Mouse (Mus musculus) frontal cortex, adult (tissue): ENCODE measurements around the gene Lhfpl4.

Experiments
- ATAC-seq: cut with Nextera tagmentation; 2 replicates; pipeline ENCODE4 v1.9.2; 2017; ENCODE audit warnings: mild to moderate bottlenecking, moderate library complexity, mixed read lengths; ENCODE audit not compliant: low TSS enrichment

Lhfpl4 gene

DNA sequence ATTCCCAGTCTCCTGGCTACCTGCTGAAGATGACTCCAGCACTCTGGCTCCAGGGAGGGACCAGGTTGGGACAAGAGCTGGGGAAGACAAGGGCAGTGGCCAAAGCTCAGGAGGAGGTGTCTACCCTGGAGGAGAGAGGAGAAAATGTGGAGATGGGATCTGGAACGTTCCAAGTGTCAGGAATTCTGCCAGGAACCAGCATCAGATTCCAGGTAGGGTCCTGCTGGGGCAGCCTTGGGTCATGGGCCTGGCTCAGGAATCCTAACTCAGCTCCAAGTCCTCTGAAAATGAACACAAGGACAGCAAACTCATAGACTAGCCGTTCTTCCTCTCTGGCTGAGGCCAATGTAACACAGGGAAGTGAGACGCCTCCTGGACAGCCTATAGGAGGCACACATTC, 25.3 kb downstream of the Lhfpl4 start:
- ATAC-seq, result no peak

DNA sequence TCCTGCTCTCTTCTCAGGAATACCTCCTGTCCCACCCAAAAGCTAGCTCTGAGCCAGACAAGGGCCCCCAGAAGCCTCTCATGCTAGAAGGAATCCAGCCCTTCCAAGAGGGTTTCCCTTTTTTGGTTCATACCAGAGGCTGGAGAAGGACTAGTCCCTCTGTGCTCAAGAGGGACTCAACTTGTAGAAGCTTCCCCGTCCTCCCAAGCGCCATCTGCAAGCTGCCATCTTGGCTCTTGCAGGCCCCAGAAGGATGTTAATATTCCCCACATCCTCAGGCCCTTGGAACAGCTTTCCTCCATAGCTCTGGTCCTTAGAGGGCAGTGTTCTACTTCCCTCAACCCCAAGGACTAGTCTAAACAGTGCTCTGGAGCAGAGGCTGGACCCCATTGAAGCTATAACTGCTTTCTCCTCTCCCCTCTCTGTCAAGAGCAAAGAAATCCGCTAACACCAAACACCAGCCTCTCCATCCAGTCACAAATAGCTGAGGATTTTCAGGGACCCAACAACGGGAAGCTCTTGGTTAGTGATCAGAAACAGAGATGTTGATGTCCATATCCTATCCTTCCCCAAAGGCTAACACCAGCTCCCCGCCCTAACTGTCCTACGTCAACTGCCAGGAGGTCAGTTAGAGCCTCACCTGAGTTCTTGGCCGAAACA, 26.7 kb downstream of the Lhfpl4 start:
- ATAC-seq, result no peak

DNA sequence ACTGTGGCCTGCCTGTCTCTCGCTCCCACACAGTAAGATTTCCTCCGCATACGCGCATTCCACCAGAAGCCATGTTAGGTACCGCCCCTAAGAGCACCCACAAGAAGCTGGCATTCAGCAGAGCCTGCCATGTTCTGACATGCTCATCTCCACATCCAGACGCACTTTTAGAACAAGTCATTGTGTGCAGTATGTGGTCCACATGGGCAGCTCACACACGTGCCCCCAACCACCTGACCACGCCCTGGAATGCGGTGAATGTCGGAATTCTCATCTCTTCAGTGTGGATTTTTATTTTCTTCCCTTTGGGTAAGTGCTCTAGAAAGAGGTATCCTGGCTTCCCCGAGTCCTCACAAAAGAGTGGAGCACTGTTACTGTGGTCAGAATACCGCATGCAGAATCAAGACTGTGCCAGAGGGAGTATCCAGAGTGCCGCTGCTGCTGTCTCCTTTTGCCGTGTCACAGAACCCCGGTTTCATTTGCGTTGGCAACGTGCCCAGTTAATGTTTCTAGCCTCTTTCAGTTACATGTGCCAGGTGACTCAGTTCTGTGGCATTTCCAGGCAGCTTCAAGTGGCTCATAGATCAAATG, 28.4 kb downstream of the Lhfpl4 start:
- ATAC-seq, result peak; percentile 91

DNA sequence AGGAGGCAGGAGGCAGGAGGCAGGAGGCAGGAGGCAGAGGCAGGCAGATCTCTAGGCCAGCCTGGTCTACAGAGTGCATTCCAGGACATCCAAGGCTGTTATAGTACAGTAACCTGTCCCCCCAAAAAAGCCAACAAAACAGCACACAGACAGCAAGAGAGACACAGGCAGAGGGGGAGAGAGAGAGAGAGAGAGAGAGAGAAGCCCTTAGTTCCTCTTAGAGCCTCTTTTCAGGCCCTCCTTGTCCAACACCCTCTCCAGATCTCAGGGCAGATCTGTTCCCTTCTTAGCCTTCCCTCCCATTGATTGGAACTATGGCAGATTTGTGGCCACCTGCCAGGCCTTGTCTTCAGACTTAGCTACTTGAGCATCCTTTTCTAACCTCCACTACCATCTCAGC, 31.7 kb downstream of the Lhfpl4 start:
- no peak for ATAC-seq

DNA sequence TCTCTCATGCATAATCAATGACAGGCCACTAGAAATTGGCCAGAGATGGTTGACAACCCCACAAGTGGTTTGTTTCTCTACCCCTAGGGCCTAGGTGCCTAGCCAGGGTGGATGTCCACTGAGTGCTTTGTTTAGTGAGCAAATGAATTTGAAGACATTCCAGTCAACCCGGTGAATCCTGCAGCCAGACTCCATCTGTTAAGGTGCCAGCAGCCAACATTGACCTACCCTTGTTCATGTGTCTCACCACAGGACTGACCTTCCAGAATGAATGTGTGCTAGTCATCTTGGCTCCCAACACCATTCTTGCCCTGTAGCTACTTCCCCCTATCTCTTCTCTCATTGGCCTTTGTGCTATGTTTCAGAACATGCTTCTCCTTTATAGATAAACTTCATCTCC, 33.2 kb downstream of the Lhfpl4 start:
- no peak for ATAC-seq

DNA sequence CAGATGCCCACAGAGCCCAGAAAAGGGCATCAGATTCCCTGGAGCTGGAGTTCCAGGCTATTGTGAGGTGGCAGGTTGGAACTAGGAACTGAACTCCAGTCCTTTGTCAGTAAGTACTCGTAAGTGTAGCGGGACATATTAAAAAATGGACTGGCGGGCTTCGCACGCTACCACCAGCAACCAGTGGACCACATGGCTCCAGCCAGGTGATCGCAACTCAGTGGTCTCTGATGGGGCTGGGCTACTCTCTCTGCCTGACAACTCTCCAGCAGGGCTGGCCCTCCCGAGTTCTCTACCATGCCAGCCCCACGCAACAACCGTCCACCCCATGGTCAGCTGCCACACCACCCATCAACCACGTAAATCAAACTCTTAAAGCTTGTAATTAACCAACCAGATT, 35.1 kb downstream of the Lhfpl4 start:
- ATAC-seq, result no peak

DNA sequence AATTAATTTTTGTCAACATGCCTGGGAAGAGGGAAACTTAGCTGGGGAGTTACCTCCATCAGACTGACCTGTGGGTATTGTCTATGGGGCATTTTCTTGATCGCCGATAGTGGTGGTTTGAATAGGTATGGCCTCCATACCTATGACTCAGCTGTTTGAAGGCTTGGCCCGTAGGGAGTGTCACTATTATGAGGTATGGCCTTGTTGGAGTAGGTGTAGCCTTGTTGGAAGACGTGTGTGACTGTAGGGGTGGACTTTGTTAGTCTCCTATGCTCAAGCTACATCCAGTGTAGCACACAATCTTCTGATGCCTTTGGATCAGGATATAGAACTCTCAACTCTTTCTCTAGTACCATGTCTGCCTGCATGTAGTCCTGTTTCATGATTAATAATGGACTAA, 39.1 kb downstream of the Lhfpl4 start:
- ATAC-seq, result no peak

DNA sequence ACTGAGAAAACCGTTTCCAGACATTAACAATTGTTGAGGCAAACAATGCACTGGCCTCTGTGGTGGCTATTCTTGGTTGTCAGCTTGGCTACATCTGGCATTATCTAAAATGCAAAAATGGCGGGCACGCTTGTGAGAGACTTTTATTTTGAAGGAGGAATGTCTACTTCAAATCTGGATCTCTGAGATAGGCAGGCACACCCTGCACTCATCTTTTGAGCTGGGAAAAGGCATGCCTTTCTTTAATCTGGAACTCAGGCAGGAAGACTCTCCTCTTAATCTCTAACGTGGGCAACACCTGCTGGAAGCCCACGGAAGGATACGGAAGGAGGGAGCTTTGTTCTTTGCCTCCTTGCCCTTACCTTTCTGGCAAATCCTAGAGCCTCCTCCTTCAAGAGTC, 40.3 kb downstream of the Lhfpl4 start:
- no peak for ATAC-seq

DNA sequence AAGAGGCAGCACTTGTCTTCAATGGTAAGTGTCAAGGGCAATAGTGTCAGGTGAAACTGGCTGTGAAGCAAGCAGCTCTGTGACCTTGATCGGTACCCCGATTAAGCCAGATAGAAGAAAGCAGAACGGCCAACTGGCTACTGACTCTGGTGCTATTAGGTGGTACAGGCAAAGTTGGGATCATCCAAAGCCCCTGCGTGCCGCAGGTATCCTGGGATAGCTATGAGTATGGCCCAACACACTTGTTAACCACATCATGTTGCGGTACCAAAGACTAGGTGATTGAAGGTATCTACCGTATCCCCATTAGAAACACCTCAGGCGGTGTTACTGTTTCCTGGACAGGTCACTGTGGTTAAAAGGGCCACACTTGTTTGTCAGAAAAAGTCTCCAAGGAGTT, 41.1 kb downstream of the Lhfpl4 start:
- no peak for ATAC-seq

DNA sequence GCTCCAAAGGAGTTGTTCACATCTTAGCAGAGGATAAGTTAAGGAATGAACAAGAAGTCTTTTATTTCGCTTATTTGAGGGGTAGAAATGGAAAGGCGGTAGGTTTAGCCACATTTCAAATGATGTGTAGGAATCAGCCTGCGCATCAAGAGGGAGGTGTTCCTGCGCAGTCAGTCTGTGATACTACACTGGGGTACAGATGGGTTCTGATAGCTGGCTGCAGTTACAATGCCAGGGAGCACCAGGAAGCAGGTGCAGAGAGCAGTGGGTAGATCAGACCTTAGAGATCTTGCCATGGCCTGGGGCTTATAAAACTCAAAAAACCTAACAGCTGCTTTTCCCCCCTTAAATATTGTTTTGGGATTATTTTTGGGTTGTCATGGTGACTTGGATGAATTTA, 49.9 kb downstream of the Lhfpl4 start:
- ATAC-seq, result peak; percentile 69

DNA sequence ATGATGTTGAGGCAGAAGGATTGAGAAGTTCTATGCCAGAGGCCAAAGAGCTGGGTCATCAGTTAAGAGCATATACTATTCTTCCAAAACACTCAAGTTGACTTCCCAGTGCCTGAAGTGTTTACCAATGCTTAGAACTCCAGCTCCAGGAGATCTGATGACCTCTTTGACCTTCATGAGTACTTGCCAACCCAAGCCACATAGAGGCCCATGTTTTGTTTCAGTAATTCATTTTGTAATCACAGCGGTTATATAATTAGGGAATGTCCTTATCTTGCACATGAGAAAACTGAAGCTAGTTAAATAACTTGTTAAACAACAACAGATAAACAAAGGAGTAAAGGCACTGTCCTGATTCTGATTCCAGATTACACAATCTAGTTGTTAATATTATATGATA, 50.4 kb downstream of the Lhfpl4 start:
- ATAC-seq, result no peak

DNA sequence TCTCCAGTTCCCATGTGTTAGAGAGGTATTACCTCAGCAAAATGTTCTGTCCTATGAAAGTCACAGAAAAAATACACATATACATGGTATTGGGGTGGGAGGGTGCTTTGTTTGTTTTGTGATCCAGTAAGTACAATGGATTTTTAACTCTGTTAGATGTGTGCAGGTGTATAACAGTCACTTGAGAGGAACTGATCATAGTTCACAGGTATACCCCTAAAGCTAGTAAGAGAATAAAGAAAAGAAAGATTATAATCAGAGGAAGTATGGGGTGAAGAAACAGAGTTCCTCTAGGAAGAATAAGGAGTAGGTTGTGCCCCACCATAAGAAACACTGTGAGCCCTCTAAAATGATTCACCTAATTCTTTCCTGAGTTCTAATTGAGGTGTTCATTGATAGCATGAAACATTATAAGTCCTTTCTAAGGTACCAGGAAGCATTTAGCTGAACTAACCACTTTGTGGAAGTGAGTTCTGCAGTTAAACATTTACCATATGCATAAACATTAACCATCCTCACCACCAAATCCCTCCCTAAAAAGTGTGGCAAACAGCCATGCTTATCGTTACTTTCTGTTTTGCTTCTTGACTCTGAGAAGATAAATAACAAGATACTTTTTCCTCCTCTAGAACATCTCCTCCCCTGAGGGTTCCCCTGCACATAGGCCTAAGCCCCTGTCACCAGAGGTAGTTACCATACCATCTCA, 53.6 kb downstream of the Lhfpl4 start:
- no peak for ATAC-seq

DNA sequence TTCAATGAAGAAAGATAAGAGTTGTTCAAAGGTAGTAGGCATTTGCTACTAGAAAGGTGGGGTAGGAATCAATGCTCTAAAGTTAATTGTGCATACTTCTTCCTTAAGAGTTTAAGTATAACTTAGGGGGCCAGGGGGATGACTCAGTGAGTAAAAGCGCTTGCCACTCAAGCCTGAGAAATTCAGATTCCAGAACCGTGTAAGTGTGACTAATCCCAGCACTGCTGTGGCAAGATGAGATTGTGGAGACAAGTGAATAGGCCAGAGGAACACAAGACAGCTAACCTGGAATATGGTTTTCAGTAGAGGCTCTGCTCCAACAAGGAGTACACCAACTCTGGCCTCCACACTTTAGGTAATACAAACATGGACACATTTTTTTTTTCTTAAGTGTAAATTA, 61.8 kb downstream of the Lhfpl4 start:
- no peak for ATAC-seq

DNA sequence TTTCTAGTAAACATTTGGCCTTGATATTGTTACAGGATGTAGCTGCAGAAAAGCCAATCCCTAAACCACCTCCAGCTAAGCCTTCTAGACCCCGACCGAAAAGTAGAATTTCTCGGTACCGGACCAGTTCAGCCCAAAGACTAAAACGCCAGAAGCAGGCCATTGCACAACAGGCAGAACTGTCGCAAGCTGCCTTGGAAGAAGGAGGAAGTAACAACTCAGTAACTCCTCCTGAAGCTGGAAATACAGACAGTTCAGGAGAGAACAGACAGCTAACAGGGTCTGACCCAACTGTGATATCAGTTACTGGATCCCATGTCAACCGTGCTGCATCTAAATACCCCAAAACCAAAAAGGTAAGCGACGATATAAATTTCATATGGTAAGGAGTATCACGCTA, 74.4 kb downstream of the Lhfpl4 start:
- ATAC-seq, result no peak
